Mouse (Mus musculus) stomach, embryonic 14.5 days (tissue): ENCODE results near the gene G3bp1. TPM values are rescaled to one million over a fixed set of nuclear protein-coding genes. Genes with fewer than 3 reads are reported as not detected.

Source experiments
- ATAC-seq: fragments of 200-750 bp; cut with Nextera tagmentation; 2 replicates; pipeline ENCODE4 v1.8.0; 2017; ENCODE audit warnings: low read depth, moderate TSS enrichment; ENCODE audit not compliant: insufficient number of reproducible peaks, insufficient read depth, low FRiP score
- H3K27ac ChIP-seq: fragments of 300-500 bp; sonication (generic); 2 replicates; pipeline ENCODE4 v1.5.1; 2014; ENCODE audit warnings: mild to moderate bottlenecking, low read length, moderate library complexity, mixed read lengths
- H3K27me3 ChIP-seq: fragments of 300-500 bp; sonication (generic); 2 replicates; pipeline ENCODE4 v1.6.1; 2014; ENCODE audit warnings: low read length, control low read depth, mixed read lengths; ENCODE audit not compliant: control insufficient read depth, insufficient read depth
- H3K36me3 ChIP-seq: fragments of 300-500 bp; sonication (generic); 2 replicates; pipeline ENCODE4 v1.6.1; 2014; ENCODE audit warnings: mild to moderate bottlenecking, control low read depth, low read length, moderate library complexity, mixed read lengths; ENCODE audit not compliant: control insufficient read depth, insufficient read depth
- H3K4me1 ChIP-seq: fragments of 300-500 bp; sonication (generic); 2 replicates; pipeline ENCODE4 v1.6.1; 2014; ENCODE audit warnings: low read length, control low read depth, mixed read lengths; ENCODE audit not compliant: control insufficient read depth, insufficient read depth
- H3K4me2 ChIP-seq: fragments of 300-500 bp; sonication (generic); replicated peaks from 2 replicates; pipeline ENCODE4 v1.6.1; 2014; ENCODE audit warnings: low read depth, low read length, control low read depth
- H3K4me3 ChIP-seq: fragments of 300-500 bp; sonication (generic); 2 replicates; pipeline ENCODE4 v1.5.1; 2014; ENCODE audit warnings: low read depth, low read length, control low read depth
- H3K9ac ChIP-seq: fragments of 300-500 bp; sonication (generic); replicated peaks from 2 replicates; pipeline ENCODE4 v1.6.1; 2014; ENCODE audit warnings: low read depth, mild to moderate bottlenecking, control low read depth, low read length, moderate library complexity, mixed read lengths
- H3K9me3 ChIP-seq: fragments of 300-500 bp; sonication (generic); 2 replicates; pipeline ENCODE4 v1.6.1; 2016; ENCODE audit warnings: low read depth, low read length, control low read depth; ENCODE audit not compliant: control insufficient read depth
- WGBS: fragments of 180-500 bp; shearing (Covaris S2); extraction: QIAGEN DNeasy Blood & Tissue Kit; methylation state at CpG from one replicate; pipeline ENCODE4 v1.1.7; 2014; 5-methylcytosine and 5-hydroxymethylcytosine counted together
- microRNA-seq: library from miRNA; unstranded; fragments of <30 nt; microRNA quantifications from one replicate; pipeline ENCODE4, GENCODE M21; 2016
- polyA plus RNA-seq: library from polyadenylated mRNA; unstranded; fragments of >200 nt; fragmentation: Nextera tagmentation; extraction: Ambion mirVana; gene quantifications from 2 replicates; pipeline ENCODE4 v1.2.1, GENCODE M21; 2014

The G3bp1 gene
- polyA plus RNA-seq, 1 experiment from 2014 or later: 162 TPM

DNA sequence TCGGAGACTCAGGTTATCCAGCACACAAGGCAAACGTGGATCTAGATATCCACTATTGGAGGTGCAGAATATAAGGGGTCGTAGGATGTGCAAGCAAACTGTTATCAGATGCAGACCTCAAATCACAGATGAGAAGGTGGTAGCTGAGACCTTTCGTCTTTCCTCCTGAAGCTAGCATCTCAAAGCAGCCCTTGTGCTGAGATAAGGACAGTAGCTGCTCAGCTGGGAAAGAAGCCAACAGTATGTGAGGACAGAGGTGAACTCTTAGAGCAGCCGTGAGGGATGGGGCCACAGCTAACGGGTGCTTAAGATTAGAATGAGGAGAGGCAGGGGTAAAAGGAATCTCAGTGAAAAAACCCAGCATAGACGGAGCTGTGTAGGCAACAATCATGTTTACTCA is 72.6 kb downstream of the G3bp1 start:
- ATAC-seq: no peak
- no peak overlapping the region for H3K9ac ChIP-seq
- WGBS: 57% methylated on average over 7 of the region's 7 CpGs
- no peak overlapping the region for H3K27ac ChIP-seq
- no peak overlapping the region for H3K4me2 ChIP-seq
- no peak overlapping the region for H3K4me3 ChIP-seq
- H3K9me3 ChIP-seq: peaks cover 4% of the 10 kb centered on the region; the same call in 1 of the 2 replicates
- no peaks in the 10 kb centered on the region for H3K4me1 ChIP-seq
- H3K27me3 ChIP-seq: no peaks in the 10 kb centered on the region
- no peaks in the 10 kb centered on the region for H3K36me3 ChIP-seq

DNA sequence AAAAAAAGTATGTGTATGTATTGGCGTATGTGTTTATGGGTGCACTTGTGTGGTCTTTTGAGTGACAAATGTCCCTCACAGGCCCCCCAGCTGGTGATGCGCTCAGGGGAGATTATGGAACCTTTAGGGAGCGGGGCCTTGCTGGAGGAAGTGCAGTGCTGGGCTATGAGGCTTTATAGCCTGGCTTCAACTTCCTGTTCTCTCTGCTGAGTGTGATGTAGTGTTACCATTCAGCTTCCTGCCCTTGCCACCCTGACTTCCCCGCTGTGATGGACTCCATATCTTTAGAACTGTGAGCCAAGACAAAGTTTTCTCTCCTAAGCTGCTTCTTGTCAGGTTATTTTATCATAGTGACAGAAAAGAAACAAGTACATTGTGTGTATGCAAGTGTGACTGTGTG is 73.2 kb downstream of the G3bp1 start:
- Histone ChIP-seq H3K36me3 (no peaks in the 10 kb centered on the region), H3K27me3 (no peaks in the 10 kb centered on the region), H3K9ac (no peak overlapping the region), H3K4me2 (no peak overlapping the region), H3K27ac (no peak overlapping the region), H3K9me3 (peaks cover 4% of the 10 kb centered on the region; the same call in 1 of the 2 replicates), H3K4me1 (no peaks in the 10 kb centered on the region), H3K4me3 (no peak overlapping the region)
- ATAC-seq: no peak
- 59% methylated on average over 4 of the region's 4 CpGs for WGBS

DNA sequence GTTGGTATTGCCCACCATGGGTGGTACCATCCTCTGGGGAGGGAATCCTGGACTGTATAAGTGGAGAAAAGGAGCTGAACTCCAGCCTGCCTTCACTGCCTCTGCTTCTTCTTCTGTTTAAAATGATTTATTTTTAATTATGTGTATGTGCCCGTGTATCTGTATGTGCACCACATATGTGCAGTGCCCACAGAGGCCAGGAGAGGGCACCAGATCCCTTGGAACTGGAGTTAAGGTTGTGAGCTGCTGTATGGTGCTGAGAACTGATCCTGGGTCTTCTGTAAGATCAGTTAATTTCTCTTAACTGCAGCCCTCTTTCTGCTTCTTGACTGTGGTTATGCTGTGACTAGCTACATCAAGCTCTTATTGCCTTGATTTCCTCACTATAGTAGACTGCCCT is 76.2 kb downstream of the G3bp1 start:
- H3K27me3 ChIP-seq: no peaks in the 10 kb centered on the region
- WGBS: 78% methylated on average over 1 of the region's 1 CpGs

More for the DNA sequence above, 76.2 kb downstream of the G3bp1 start:
- no peak for ATAC-seq
- Histone ChIP-seq H3K4me2 (no peak overlapping the region), H3K27ac (no peak overlapping the region), H3K4me1 (no peaks in the 10 kb centered on the region), H3K4me3 (no peak overlapping the region), H3K36me3 (no peaks in the 10 kb centered on the region), H3K9ac (no peak overlapping the region), H3K9me3 (peaks cover 4% of the 10 kb centered on the region; the same call in 1 of the 2 replicates)

Small RNA genes lying within 50 kb of the gene (microRNA-seq; reads per million reads assigned to microRNA genes)
- gene Mir7652: not detected

Other genes with a start within 250 kb of the G3bp1 start
- gene Fat2, start 133.1 kb upstream of the G3bp1 start, polyA plus RNA-seq: 1.2 and 1.3 TPM in 2 replicates
- gene Sparc, start 46.5 kb upstream of the G3bp1 start, polyA plus RNA-seq: 1,638 and 1,722 TPM in 2 replicates
- 463 and 507 TPM in 2 replicates for gene Atox1, start 8.4 kb upstream of the G3bp1 start, polyA plus RNA-seq
- not detected in 2 replicates for gene Glra1, start 138.5 kb downstream of the G3bp1 start, polyA plus RNA-seq